Mouse (Mus musculus) heart, postnatal 0 days (tissue): ENCODE data around the gene Treh.

Experiments used
- CTCF ChIP-seq: IDR thresholded peaks from 2 replicates; pipeline ENCODE4 v1.5.1; 2016; ENCODE audit warnings: antibody characterized with exemption, control low read depth, low read depth
- EP300 ChIP-seq: IDR thresholded peaks from 2 replicates; pipeline ENCODE4 v1.6.1; 2016; ENCODE audit warnings: antibody characterized with exemption, low read depth

- TF ChIP-seq CTCF, result no peak
- TF ChIP-seq EP300, result no peak
Measured at GRCm38 (mm10) chr9:44671416-44671815, 1.6 kb upstream of the Treh start.
